Mouse (Mus musculus): Measurements from ENCODE around the gene Terb1.

The Terb1 gene

DNA sequence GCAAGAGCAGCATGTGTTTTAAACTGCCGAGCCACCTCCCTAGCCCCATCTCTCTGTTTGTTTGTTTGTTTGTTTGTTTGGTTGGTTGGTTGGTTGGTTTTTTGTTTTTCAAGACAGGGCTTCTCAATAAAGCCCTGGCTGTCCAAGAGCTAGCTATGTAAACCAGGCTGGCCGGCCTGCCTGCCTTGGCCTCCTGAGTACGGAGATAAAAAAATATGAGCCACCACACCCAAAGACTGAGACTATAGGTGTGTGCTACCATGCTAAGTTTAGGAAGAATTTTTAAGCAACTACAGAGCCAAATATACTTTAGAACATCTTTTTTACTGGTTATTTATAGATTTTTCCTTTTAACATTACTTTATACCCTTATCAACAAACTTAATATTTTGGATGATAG, 57.5 kb downstream of the Terb1 start:
- no peak for DNase-seq (ENCODE audit: low spot score in 2 of 2)

DNA sequence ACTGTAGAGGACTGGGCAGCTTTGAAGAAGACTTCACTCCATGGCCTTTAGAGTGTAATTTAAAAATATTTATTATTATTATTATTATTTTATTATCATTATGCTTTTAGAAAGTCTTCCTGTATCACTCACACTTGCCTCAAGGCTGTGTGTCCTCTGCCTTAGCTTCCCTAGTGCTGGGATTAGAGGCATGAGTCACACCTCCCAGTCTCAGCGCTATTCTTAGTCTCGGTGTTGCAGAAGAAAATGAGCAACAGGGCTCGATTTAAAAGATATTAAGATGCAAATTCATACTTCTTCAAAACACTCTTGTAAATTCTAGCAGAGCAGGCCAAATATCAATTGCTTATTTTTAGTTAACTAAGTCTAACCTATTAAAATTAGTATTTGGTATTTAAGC, 60.9 kb downstream of the Terb1 start:
- no peak for DNase-seq (ENCODE audit: low spot score in 2 of 2)

- no peak for DNase-seq (ENCODE audit: low spot score in 2 of 2)
Measured at GRCm38 (mm10) chr8:104446016-104446415, 63.7 kb downstream of the Terb1 start.

DNA sequence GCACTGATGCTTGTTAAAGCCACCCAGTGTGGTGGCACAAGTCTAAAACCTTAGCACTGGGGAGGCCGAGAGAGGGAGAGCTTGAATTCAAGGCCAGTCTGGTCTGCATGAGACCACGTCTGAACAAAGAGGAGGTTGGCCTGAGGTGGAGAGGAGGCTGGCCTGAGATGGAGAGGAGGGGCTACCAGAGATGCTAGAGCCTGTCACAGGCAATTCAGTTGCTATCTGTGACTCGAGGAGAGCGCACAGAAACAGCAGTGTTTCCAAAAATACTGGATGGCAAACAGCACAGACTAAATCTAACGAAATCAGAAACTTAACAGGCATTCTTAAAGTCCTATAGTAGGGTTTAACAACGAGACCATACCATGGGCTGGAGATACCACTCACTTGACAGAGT, 64.5 kb downstream of the Terb1 start:
- no peak for DNase-seq (ENCODE audit: low spot score in 2 of 2)

- DNase-seq (ENCODE audit: low spot score in 2 of 2), result no peak
Measured at GRCm38 (mm10) chr8:104443125-104443679, 66.5 kb downstream of the Terb1 start.

DNA sequence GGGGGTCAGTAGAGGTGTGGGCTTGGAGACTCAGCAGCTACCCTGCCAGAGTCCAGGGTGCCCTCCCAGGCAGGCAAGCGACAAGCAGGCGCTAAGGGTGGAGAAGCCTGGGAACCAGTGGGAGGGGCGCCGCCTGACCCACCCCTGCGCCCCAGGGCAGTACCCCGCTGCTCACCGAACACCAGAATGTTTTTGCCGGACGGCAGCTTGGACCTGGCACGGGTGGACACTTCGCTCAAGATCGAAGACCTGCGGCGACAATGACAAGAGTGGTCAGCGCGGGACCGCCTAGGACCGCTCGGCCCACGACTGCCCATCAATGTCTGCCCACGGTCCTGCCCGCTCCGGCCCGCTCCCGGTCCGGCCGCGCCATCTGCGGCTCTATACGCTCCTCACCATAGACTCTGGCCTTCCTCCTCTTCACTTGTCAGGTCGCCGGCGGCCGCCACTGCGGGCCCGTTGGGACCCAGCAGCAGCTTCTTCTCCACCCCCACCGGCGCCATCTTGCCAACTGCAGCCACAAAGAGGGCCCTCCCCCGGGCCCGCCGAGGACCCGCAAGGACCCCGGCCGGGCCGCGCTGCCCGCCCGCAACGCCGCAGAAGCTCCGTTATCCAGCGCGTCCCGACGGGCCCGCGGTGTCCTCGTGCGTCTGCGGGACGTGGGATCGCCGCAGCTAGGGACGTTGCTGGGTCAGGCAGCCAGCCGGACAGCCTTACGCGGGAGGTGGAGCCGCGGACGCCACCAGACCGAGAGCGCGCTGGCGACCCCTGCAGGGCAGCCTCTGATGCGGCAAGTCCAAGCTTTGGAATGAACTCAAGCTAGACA, 67.2 kb downstream of the Terb1 start, which contains the start of gene Dync1li2:
Dync1li2 (minus strand) TSS at position 749 of the 826 bp plus-strand sequence.
- DNase-seq (ENCODE audit: low spot score in 2 of 2), result peak; percentile 78 to 90

GRCm38 (mm10) chr8:104441613-104442012, 68.1 kb downstream of the Terb1 start:
- DNase-seq (ENCODE audit: low spot score in 2 of 2), result no peak

DNA sequence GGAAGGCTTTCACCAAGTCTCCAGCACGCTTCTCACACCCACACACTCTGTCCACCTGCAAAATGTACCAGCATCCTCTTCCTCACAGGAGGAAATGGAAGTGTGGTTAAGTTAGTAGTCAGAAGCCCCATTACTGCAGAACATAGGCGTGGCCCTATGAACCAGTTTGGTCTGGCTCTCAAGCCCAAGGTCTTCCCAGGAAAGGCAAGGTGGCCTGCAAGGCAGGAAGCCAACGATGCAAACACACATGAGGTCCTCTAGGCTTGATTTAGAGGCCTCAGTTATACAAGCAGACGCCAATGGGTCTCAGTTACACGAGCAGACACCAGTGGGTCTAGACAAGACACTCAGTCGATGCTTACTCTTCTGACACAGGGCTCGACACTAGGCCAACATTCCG, 70.2 kb downstream of the Terb1 start:
- no peak for DNase-seq (ENCODE audit: low spot score in 2 of 2)

DNA sequence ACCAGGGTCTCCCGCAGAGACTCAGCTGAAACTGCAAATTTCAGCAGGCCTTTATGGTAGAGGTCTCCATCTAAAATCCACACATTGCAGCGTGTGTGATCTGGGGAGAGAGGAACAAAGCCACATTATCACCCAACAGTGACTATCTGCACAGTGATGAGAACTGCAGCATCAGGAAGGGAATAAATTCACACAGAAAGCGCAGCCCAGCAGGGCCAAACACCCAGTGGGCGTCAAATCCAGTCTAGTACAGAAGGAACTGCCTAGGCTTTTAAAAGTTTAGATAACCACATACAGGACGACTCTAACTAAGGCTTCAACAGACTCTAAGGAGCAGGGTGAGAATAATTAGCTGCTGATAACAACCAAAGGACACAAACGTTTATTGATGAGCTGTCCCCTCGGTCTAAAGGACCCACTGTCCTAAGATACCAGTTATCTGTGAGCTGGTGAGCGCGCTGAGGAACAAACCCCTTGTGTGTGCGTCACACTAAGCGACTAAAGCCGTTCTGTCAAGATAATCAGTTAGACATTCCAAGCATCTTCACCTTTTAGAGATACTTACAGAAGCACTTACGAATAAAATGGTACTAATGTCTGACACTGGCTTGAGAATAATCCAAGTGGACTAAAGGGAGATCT, 72.1 kb downstream of the Terb1 start:
- no peak for DNase-seq (ENCODE audit: low spot score in 2 of 2)

DNA sequence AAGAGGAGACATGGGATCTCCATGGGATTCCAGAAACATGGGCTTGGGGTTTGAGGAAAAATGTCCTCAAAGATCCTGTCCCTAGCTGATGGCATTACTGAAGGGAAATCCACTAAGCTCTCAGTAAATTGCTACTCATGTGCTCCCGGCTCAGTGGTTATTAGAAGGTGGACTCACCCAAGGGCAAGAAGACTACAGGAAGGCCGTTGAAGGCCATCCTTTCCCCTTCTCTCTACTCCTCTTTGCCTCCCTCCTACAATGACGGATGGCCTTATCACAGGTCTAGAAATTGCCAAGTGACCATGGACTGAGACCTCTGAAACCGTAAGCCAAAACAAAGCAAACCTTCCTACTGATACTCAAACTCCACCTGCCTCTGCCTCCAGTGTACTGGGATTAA, 73.1 kb downstream of the Terb1 start:
- no peak for DNase-seq (ENCODE audit: low spot score in 2 of 2)

- DNase-seq (ENCODE audit: low spot score in 2 of 2), result peak; percentile 90 to 94
Measured at GRCm38 (mm10) chr8:104436038-104436437, 73.7 kb downstream of the Terb1 start.

DNA sequence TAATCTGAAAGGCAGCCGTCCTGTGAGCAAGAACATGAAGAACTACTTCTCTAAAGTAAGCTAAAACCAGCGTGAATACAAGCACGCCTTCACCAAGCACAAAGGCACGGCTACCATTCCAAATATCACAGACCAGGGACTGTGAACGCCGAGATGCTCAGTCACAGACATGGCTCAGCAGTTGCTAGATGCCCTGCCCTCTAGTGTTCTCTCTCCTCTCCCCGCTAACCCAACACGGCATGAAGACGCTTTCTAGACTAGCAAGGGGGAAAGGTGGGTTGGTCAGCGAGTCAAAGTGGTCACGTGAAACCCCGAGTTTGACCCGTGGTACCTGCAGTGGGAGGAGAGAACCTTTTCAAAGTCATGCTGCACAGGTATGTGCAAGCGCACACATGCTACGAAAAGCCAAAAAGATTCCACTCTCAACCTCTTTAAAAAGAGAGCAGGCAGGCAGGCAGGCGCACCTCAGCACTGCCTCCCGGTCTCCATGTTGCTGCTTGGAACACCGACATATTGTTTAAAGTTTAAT, 74.8 kb downstream of the Terb1 start:
- no peak for DNase-seq (ENCODE audit: low spot score in 2 of 2)

DNA sequence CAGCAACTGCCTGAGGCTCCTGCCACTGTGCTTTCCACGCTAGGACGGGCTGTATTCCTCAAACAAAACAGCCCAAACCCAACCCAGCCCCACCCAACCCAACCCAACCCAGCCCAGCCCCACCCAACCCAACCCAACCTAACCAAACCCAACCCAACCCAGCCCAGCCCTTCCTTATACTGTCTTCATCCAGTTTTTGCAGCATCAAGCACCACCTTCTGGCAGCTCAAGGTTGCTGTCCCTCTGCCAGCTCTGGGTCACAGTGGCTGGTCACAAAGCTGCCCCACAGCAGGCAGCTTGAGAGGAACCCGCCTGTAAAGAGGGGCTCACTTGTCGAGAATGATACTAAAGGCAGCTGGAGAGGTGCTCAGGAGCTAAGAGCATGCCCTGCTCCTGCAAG, 75.4 kb downstream of the Terb1 start:
- no peak for DNase-seq (ENCODE audit: low spot score in 2 of 2)

GRCm38 (mm10) chr8:104433191-104433842, 76.4 kb downstream of the Terb1 start:
- DNase-seq (ENCODE audit: low spot score in 2 of 2), result no peak

- DNase-seq (ENCODE audit: low spot score in 2 of 2), result no peak
Measured at GRCm38 (mm10) chr8:104432656-104433055, 77.1 kb downstream of the Terb1 start.

GRCm38 (mm10) chr8:104430230-104430629, 79.5 kb downstream of the Terb1 start:
- DNase-seq (ENCODE audit: low spot score in 2 of 2), result no peak

DNA sequence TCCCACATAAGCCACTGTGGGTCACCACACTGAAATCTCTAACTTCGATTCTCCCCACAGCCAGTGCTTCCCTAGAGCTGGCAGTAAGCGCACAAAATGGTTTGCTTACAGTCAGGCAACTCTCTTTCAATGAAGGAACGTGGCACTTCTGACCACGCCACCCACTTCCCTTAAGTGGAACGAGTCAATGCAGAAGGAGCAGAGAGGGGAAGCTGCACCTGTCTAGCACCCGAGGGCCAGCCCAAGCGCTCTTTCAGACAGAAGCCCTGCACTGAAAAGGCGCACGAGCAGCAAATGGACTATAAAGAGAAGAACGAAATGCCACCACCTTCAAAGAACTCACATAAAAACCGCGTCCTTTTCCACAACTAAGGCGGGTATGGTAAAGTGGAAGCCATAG, 82.0 kb downstream of the Terb1 start:
- no peak for DNase-seq (ENCODE audit: low spot score in 2 of 2)

DNA sequence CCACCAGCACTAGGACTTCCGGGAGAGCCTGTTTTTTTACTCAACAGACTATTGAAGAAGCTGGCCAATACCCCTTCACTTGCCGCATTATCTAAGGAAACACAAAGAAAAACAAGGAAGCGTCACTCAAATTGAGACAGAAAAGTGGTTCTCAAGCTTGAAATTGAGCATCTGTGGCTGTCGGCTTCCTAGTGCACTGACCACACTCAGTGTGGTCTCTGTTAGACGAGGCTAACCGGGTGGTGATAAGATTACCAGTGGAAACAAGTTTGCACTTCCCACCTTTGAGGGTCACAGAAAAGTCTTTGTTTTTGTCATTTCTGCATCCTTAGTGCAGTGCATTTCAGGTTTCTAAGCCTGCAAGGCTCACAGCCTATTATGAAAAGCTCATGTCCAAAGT, 87.4 kb downstream of the Terb1 start:
- DNase-seq (ENCODE audit: low spot score in 2 of 2), result no peak

DNA sequence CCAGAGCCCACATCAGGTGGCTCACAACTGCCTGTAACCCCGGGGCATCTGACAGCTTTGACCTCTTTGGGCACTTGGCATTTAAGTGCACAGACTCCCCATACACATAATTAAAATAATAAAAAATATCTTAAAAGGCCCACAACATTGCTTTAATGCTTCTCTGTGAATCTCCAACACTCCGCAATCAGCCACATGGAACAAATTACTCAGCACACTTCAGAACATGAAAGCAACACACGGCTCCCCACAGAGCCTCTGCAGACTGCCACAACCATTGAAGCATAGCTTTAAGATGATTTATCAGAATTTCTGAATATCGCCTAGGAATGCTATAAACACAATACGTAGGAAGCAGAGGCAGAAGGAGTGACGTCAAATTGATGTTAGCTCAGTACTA, 93.7 kb downstream of the Terb1 start:
- DNase-seq (ENCODE audit: low spot score in 2 of 2), result no peak

- DNase-seq (ENCODE audit: low spot score in 2 of 2), result no peak
Measured at GRCm38 (mm10) chr8:104414204-104414603, 95.5 kb downstream of the Terb1 start.

GRCm38 (mm10) chr8:104413770-104414169, 95.9 kb downstream of the Terb1 start:
- DNase-seq (ENCODE audit: low spot score in 2 of 2), result no peak

Measured in frontal cortex, postnatal 14 days (tissue).